Mouse (Mus musculus): ENCODE data around the gene Ankrd44. TPM values are rescaled to one million over a fixed set of nuclear protein-coding genes. Genes with fewer than 3 reads are reported as not detected.

The Ankrd44 gene
- total RNA-seq (2023): 100 to 1,000 TPM; 579 to 598 TPM

DNA sequence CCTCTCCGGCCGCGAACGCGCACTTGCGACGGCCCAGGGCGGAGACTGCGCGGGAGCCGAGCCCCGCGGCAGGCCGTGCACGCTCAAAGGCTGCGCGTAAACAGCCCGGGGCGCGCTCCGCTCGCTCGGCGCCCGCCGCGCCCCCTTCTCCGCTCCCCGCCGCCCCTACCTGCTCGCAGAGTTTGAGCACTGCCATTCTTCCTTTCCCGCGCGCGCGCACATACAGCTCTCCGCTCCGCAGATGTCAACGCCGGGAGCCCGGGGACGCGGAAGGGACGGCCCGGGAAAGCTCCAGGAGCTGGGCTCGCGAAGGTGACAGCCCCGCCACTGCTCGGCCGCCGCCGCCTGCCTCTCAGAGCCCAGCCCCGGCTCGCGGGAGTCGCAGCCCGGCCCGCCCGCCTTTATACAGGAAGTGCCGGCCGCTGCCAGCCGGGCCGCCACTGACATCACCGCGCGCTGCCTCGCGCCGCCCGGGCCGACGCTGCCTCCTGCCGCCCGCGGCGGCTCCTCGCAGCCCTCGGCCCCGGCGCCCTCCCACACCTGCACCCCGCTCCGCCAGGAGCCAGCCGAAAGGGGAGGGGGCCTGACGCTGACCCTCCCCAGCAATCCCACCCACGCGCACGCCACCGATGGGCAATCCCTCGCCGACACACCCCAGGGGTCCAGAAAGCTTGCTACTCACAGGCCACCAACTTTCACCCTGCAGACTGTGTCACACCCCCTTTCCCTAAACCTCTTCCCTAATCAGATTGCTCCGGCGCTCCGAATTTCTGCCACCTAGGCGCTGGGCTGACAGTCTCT is at the start of gene Ankrd44:
TSS of gene Ankrd44 (minus strand) at position 417 of the 801 bp plus-strand sequence.

Other genes with a start within 250 kb of the Ankrd44 start
- gene Sf3b1, start 101.1 kb upstream of the Ankrd44 start, total RNA-seq (2023): 100 to 1,000 TPM; 462 to 463 TPM
- gene Coq10b, start 126.4 kb upstream of the Ankrd44 start, total RNA-seq (2023): 10 to 100 TPM; 54.8 to 69.1 TPM
- 100 to 1,000 TPM; 160 to 193 TPM for gene Hspe1, start 161.7 kb upstream of the Ankrd44 start, total RNA-seq (2023)
- gene Hspd1, start 161.9 kb upstream of the Ankrd44 start, total RNA-seq (2023): 100 to 1,000 TPM; 101 to 132 TPM
- 10 to 100 TPM; 73.8 to 88.0 TPM for gene Mob4, start 204.8 kb upstream of the Ankrd44 start, total RNA-seq (2023)

Data from T-cell, adult 66 days (primary cell).